Mouse (Mus musculus) intestine, embryonic 16.5 days (tissue): ENCODE data around the gene Nckap5. TPM values are rescaled to one million over a fixed set of nuclear protein-coding genes. Genes with fewer than 3 reads are reported as not detected.

ENCODE experiments used
- ATAC-seq: fragments of 200-750 bp; cut with Nextera tagmentation; 2 replicates; pipeline ENCODE4 v1.8.0; 2017; ENCODE audit warnings: moderate TSS enrichment, moderate library complexity
- H3K27ac ChIP-seq: fragments of 300-500 bp; sonication (generic); 2 replicates; pipeline ENCODE4 v1.5.1; 2014; ENCODE audit warnings: mild to moderate bottlenecking, low read length
- H3K27me3 ChIP-seq: fragments of 300-500 bp; sonication (generic); replicated peaks from 2 replicates; pipeline ENCODE4 v1.6.1; 2014; ENCODE audit warnings: low read length, control low read depth, mixed read lengths; ENCODE audit not compliant: control insufficient read depth, insufficient read depth
- H3K36me3 ChIP-seq: fragments of 300-500 bp; sonication (generic); 2 replicates; pipeline ENCODE4 v1.6.1; 2014; ENCODE audit warnings: low read length, control low read depth; ENCODE audit not compliant: control insufficient read depth, insufficient read depth
- H3K4me1 ChIP-seq: fragments of 300-500 bp; sonication (generic); 2 replicates; pipeline ENCODE4 v1.6.1; 2014; ENCODE audit warnings: low read length, control low read depth, mixed read lengths; ENCODE audit not compliant: control insufficient read depth, insufficient read depth
- H3K4me2 ChIP-seq: fragments of 300-500 bp; sonication (generic); 2 replicates; pipeline ENCODE4 v1.6.1; 2014; ENCODE audit warnings: low read depth, low read length, control low read depth
- H3K4me3 ChIP-seq: fragments of 300-500 bp; sonication (generic); 2 replicates; pipeline ENCODE4 v1.5.1; 2014; ENCODE audit warnings: mild to moderate bottlenecking, low read length
- H3K9ac ChIP-seq: fragments of 300-500 bp; sonication (generic); 2 replicates; pipeline ENCODE4 v1.6.1; 2014; ENCODE audit warnings: low read depth, low read length
- H3K9me3 ChIP-seq: fragments of 300-500 bp; sonication (generic); 2 replicates; pipeline ENCODE4 v1.6.1; 2016; ENCODE audit warnings: low read length, control low read depth; ENCODE audit not compliant: control insufficient read depth
- WGBS: fragments of 180-500 bp; shearing (Covaris S2); extraction: QIAGEN DNeasy Blood & Tissue Kit; methylation state at CpG from one replicate; pipeline ENCODE4 v1.1.7; 2014; 5-methylcytosine and 5-hydroxymethylcytosine counted together
- polyA plus RNA-seq: library from polyadenylated mRNA; unstranded; fragments of >200 nt; fragmentation: Nextera tagmentation; extraction: Ambion mirVana; gene quantifications from 2 replicates; pipeline ENCODE4 v1.2.1, GENCODE M21; 2015

Gene Nckap5
- polyA plus RNA-seq, 1 experiment from 2014 or later, result 11.5 TPM

DNA sequence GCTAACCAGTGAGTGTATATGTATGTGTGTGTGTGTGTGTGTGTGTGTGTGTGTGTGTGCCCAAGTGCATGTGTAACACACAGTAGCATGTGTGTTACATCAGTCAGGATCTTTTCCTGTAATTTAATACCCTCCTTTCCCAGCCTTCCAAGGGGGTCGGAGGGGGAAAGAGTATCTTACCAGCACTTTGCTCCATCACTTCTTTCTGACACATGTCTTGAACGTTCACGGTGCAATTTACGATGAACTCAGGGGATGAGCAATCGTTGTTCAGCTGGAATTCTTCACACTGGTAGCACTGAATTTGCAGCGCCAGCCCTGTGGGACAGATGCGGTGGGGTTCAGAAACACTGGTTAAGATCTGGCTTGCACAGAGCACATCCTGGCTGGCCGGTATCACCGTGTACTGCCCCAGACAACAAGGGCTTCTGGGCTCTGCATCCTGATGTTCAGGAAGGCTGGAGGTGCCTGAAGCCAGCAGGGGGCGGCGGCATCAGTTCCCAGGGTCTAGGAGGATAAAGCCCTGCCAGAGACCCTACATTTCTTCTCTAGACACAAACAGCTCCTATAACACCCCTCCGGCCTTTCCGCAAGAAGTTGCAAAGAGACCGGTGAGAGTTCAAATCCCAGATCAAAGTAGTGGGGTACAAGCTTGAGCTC, 920.3 kb downstream of the Nckap5 start:
- ATAC-seq, result no peak
- H3K36me3 ChIP-seq, result no peaks in the 10 kb centered on the region
- no peak overlapping the region for H3K9ac ChIP-seq
- H3K9me3 ChIP-seq, result no peaks in the 10 kb centered on the region
- no peak overlapping the region for H3K27ac ChIP-seq
- WGBS, result 8% methylated on average over 14 of the region's 14 CpGs
- H3K4me3 ChIP-seq, result peak overlapping the region; percentile 55; the same call in 1 of the 2 replicates
- peaks cover 31% of the 10 kb centered on the region for H3K27me3 ChIP-seq
- peak overlapping the region; percentile 97 for H3K4me2 ChIP-seq
- peaks cover 13% of the 10 kb centered on the region for H3K4me1 ChIP-seq

DNA sequence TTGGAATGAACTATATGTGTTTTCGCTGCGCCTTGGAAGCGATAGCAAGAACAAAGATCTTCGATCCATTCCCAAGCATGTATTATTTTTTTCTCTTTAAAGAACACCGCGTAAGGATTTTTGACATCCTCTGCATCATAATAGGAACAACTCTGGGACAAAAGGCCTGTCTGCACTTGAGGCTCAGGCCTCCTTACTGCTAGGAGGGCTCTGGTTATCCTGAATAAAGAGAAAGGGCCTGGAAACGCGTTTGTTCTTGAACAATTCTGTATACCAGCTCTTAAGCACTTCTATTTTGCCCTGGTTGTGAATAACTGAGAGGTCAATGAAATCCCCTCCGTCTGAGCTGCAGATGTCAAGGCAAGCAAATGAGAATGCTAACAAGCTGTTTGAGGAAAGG, 937.4 kb downstream of the Nckap5 start:
- H3K4me2 ChIP-seq, result no peak overlapping the region
- H3K9me3 ChIP-seq, result no peaks in the 10 kb centered on the region
- H3K36me3 ChIP-seq, result no peaks in the 10 kb centered on the region
- H3K9ac ChIP-seq, result no peak overlapping the region
- no peaks in the 10 kb centered on the region for H3K27me3 ChIP-seq
- H3K4me3 ChIP-seq, result no peak overlapping the region
- WGBS, result 79% methylated on average over 9 of the region's 9 CpGs
- no peaks in the 10 kb centered on the region for H3K4me1 ChIP-seq
- no peak for ATAC-seq
- H3K27ac ChIP-seq, result no peak overlapping the region

DNA sequence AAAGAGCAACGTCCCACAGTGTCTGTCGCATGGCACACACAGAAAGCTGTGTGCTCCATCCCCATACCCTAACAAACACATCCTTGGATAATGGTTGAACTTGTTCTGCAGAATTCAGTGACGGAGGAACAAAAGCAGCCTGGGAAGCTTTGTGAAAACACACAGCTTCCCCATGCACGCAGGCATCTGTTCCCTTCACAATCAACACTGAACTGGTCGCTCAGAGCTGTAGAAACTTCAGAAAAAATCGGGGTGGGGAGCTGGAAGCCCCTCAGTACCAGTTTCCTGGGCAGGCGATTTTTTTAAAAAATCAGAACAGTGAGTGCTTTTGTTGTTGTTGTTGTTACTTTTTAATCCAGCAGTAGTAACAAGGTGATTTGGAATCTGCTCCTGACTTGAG, 960.5 kb downstream of the Nckap5 start:
- no peak overlapping the region for H3K9ac ChIP-seq
- H3K4me2 ChIP-seq, result no peak overlapping the region
- H3K9me3 ChIP-seq, result no peaks in the 10 kb centered on the region
- H3K36me3 ChIP-seq, result no peaks in the 10 kb centered on the region
- H3K27me3 ChIP-seq, result no peaks in the 10 kb centered on the region
- ATAC-seq, result no peak
- no peak overlapping the region for H3K4me3 ChIP-seq
- no peak overlapping the region for H3K27ac ChIP-seq
- WGBS, result 51% methylated on average over 7 of the region's 7 CpGs
- H3K4me1 ChIP-seq, result no peaks in the 10 kb centered on the region
